Mouse (Mus musculus): ENCODE data around the gene March1.
A peak's percentile ranks its signal among the peaks of the same experiment; 100 is the strongest.
"Not testable (repeated sequence)": the region's sequence is repeated elsewhere in the genome, so short reads cannot be mapped to it uniquely, and the experiment has no call there.

The March1 gene

GRCm38 (mm10) chr8:66323045-66323807, 705.5 kb downstream of the March1 start:
- DNase-seq = peak; percentile 5

DNA sequence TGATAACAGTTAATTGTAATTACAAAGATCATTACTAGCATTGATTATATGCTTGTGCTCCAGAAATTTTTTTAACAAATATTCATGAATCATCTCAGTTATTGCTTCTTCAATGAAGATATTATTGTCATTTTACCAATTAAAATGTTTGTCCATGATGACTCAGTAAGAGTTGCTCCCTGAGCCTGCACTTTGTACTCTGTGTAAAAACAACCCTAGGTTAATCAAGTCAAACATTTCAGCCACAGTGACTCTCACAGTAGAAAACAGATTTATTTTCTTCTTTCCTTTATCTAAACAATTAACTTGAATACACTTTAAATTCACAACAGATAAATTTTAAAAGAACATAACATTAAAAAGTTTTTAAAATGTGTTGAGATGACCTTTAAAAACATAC, 708.7 kb downstream of the March1 start:
- DNase-seq = no peak

- no peak for DNase-seq
Measured at GRCm38 (mm10) chr8:66332206-66332605, 714.5 kb downstream of the March1 start.

DNA sequence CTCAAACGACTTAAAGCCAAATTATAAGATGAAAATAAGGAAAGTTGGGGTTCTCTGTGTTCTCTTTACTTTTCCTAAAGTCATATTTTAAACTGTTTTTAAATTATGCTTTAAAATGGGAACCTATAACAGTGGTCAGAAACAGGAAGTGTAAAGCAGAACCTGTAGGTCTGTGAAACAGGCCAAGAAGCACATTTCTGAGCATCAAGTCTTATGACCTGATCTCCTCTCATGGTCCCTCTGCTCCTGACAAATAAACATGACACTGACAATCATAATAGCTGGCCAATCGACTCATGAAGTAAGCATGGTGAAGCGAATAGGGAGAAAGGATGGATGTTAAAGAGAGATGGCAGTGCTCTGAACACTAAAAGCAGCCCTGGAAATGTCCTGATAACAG, 716.6 kb downstream of the March1 start:
- DNase-seq = no peak

DNA sequence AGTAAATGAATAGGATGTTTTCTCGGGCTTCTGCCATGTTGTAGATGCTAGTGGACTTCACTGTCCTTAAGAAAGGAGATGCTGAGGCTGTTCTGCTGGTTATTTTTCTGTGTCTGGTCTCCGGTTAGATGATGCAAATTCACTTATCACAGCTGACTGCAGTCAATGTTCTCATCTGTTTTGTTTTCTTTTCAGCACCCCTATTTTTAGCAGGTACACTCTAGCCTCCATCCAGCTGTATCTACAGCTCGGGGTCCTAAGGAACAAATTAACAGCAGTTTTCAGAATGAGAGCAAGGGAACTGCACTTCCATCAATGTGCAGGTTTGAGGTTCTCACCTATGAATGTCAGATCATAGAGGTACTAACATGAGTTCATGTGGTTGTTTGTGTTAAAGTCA, 721.9 kb downstream of the March1 start:
- no peak for DNase-seq

GRCm38 (mm10) chr8:66342928-66343327, 725.2 kb downstream of the March1 start:
- no peak for DNase-seq

GRCm38 (mm10) chr8:66362882-66363801, 745.4 kb downstream of the March1 start:
- no peak for DNase-seq

DNA sequence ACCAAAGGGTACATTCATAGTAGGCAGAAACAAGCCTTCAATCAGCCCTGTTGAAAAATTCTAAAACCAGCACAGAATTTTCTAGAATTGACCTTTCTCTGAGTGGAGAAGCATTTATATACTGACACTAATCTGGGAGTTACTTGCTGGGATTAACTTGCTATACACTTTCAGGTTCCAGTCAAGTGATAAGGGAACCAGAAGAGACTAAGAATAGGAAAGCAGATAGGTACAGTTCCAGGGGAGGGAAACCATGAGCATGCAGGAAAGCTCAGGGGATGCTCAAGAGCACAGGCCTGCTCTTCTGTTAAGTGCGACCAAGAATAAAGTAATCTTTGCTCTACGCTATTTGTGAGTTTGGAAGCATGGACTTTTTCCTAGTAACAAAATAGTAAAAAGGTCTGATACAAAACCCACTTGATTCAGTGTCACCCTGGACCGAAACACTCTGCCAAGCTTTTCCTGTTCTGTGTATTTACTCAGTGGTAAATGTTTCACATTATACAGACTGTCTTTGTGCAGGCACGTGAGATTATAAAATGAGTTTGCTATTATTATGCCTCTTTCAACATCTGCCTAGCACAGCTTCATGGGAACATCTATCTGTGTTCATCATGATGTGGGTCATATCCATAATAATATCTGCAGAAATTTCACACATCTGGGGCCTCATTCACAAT, 766.1 kb downstream of the March1 start:
- no peak for DNase-seq

DNA sequence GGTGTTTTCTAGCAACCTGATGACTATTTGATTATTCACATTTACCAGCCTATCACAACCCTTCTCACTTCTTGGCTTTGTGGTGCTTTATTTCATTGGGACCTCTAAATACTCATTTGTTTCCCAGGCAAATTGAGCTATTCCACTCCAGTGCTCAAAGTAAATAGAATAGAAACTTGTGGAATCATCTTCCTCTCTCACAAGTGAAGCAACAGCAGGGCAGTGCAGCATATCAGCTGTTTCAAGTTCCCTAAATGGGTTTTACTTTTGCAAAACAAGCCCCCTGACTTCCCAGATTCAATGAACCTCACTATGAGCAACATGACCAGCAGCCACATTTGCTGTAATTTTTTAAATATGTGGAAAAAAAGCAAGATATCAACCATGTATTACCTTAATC, 768.3 kb downstream of the March1 start:
- DNase-seq = no peak

DNA sequence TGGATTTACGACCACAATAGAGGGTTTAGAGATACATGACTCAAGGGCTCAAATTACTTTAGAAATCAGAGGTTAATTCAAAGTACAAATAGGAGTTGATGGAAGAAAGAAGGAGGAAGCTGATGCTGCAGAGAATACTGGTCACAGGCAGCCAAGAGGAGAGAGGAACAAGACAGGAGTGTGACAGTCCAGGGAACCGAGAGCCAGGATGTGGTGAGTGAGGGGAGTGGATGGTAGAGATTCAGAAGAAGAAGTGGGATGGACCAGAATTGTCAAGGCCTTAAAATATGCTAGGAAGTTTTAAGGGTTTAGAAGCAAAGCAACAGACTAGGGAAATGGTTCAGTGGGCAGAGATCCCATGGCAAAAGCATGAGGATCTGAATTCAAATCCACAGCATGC, 771.0 kb downstream of the March1 start:
- DNase-seq = no peak

DNA sequence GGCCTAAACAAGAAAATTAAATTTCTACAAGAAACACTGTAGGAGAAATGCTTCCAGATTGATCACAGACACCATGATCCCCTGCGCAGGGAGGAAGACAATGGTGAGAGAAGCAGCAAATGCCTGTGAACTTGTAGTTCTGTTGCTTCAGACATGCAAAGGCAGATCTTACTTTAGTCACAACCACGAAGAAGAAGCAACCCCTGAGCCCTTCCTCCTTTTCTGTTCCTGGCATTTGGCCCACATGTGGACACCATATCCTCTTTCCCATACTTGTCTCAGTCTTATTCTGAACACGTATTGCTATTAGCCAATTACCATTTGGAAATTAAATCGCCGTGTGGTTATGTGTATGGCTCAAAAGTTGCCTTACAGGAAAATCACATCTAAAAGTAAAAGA, 773.9 kb downstream of the March1 start:
- DNase-seq = no peak

DNA sequence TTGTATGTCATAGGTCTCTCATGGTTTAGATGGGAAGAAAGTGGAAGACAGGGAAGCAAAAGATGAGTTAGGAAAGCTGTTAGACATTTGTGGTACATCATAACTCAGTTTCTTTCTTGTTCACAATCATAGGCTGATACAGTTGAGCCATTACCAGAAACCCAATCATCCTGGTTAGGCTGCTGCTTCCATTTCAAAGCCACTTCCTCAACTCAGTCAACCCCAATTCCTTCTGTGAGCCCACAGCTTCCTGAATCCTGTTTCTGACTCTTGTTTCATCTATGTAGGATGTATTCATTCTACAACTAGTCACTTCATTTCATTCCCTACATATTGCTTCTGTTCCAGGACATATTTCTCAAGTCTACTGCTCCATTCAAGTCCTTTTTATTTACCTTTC, 775.2 kb downstream of the March1 start:
- DNase-seq = no peak

DNA sequence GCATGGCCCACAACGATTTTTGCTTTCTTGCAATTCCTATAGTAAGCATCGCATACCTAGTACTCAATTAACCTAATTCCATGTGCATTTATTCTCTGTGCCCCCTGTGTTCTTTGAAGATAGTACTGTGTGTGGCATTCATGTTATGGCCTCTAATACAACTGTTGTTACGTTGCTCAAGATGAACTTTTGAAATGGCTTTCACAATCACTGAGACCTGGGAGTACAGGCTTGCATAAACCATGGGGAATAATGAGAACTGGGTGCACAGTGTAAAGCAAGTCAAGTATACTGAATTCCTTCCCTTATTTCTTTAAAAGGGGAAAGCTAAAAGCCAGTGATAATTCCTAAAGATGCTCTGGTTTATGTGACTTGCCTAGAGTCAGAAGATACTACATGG, 776.4 kb downstream of the March1 start:
- DNase-seq = no peak

- no peak for DNase-seq
Measured at GRCm38 (mm10) chr8:66397811-66398210, 780.1 kb downstream of the March1 start.

DNA sequence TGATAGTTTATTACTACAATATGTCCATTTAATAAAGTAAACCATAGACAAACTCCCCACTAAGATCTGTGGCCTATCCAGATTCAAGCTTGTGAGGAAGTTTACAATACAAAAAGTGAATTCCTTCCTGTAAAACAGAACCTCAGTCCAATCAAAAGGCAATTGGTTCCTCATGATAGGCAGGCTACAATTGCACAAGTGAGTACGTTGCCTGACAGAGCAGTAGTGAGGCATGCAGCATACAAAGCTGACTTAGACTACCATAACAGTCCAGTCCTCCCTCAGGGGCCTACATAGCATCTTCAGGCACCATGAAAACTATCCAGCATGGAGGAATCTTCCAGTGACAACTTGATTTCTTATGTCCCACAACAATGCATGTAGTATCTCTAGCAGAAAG, 782.4 kb downstream of the March1 start:
- DNase-seq = no peak

- no peak for DNase-seq
Measured at GRCm38 (mm10) chr8:66404711-66405414, 787.2 kb downstream of the March1 start.

- DNase-seq = not testable (repeated sequence)
Measured at GRCm38 (mm10) chr8:66405796-66406195, 788.1 kb downstream of the March1 start.

GRCm38 (mm10) chr8:66406596-66407361, 789.1 kb downstream of the March1 start:
- DNase-seq = no peak

DNA sequence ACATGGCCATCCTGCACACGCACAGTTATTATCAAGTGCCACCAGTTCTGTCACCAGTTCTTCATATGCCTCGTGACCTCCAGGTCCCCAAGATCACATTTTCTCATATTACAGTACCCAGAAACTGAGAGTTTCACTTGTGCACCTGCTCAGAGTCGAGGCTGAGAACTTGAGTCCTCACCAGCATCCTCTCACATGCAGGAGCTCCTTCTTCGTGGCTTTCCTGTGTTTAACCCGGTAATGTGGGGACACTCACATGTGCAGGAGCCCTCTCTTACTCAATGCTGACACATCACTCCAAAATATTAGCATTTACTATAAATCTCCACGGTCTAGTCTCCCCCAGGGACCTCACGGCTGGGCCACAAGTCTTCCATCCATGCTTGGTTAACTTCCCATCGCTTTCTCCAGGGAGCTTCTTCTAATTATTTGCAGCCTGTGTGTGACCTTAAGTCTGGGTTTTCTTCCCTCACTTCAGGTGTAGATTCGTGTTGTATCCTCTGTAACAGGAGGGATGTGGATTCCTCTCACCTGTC, 792.4 kb downstream of the March1 start:
- no peak for DNase-seq

DNA sequence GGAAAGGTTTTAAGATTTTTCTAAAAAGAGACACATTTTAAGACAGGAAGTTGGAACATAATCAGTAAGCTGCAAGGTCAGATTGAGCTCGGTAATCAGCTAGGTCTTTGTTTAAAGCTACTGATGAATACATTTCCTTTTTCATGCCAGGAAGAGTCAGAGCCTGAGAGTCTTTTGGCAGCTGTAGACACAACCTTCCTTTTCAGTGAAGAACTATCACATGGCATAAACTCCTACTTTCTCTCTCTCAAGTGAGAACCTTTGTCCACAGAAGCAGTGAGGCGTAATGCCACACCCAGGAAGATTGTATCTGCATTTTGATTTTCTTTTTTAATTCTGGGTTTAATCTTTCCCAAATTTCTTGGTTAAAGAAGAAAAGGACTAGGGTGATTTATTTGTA, 795.4 kb downstream of the March1 start:
- no peak for DNase-seq

DNA sequence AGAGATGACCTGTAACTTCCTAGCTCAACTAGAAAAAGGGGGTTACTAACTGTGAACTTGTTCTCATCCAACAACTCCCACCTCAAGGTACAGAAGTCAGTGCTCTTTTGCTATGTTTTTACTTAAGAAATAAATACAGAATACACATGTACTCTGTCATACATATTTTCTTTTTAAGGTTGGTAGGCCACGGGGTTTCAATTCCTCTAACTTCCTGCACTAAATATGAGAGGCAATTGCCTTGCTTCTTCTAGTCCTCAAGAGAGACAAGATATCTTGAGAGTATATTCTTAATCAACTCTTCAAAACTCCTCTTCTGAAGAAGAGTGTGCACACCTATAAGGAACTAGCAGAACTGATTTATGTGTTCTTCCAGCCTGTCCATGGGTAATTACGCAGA, 797.5 kb downstream of the March1 start:
- no peak for DNase-seq

DNA sequence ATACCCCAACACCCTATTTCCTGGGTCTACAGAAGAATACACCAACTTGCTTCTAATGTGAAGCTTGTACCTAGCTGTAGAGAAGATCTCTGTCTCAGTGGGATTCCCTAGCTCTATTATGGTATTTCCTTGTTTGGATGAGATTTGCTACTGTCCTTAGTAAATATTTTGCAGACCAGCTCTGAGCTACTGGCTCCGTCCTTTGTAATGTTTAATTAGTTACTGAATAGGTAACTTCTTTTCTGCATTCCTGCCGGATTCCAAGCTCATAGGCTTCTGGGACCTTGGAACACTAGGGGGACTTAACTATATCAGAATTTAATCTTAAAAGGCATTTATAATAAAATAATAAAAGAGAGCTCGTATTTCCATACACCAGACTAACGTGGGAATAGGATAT, 799.9 kb downstream of the March1 start:
- DNase-seq = not testable (repeated sequence)

Measured in cerebellum, adult 8-10 months (tissue).